Mouse (Mus musculus) lung, postnatal 0 days (tissue): ENCODE measurements around the gene Cd80.

Source experiments
- CTCF ChIP-seq: IDR thresholded peaks from 2 replicates; pipeline ENCODE4 v1.5.1; 2016; ENCODE audit warnings: antibody characterized with exemption, mild to moderate bottlenecking
- EP300 ChIP-seq: IDR thresholded peaks from 2 replicates; pipeline ENCODE4 v1.6.1; 2016; ENCODE audit warnings: antibody characterized with exemption, mild to moderate bottlenecking, control low read depth

DNA sequence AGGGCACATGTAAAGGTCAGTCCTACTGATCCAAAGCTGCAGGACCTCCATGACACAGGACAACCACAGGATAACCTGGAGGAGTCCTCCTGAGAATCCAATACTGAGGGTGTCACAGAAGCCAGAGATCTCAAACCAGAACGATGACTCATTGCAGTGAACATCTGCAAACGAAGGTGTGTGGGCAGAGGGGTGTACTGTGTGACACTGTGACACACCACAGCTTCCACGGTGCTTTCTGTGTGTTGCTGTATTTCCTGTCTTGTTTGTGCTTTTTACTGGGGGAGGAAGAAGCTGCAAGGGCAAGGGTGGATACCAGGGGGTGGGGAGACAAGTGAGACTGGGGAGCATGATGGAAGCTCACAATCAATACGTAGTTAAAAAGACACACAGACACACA, 48.2 kb downstream of the Cd80 start:
- TF ChIP-seq EP300 (no peak), CTCF (no peak)
